Comparison of ENCODE assay signal across 31 mouse cellular contexts in genomic region chr13:53401706-53402105, GRCm38 (mm10).
"Had no signal": no experiment of that assay in that cellular context is flagged by ENCODE, and none has a peak within 500 bp of the region (broad histone marks: within the 10 kb centered on the region; RNA-seq: fewer than 3 reads in every experiment).

No protein-coding gene starts in this region.

- H3K27me3 ChIP-seq: limb, embryonic 12.5 days; limb, embryonic 13.5 days; limb, embryonic 15.5 days; liver, embryonic 13.5 days; liver, embryonic 15.5 days; lung, embryonic 15.5 days; midbrain, embryonic 12.5 days; midbrain, embryonic 13.5 days; midbrain, embryonic 15.5 days had no signal

- ATAC-seq: liver, embryonic 12.5 days; liver, postnatal 0 days; lung, postnatal 0 days; midbrain, embryonic 13.5 days; midbrain, embryonic 15.5 days; midbrain, embryonic 16.5 days had no signal

- H3K4me1 ChIP-seq: limb, embryonic 10.5 days; limb, embryonic 12.5 days; limb, embryonic 13.5 days; limb, embryonic 15.5 days; liver, embryonic 12.5 days; liver, embryonic 13.5 days; liver, embryonic 15.5 days; lung, embryonic 15.5 days; midbrain, embryonic 10.5 days; midbrain, embryonic 12.5 days; midbrain, embryonic 13.5 days; midbrain, embryonic 15.5 days had no signal

- H3K9me3 ChIP-seq: limb, embryonic 10.5 days; limb, embryonic 12.5 days; limb, embryonic 13.5 days; limb, embryonic 15.5 days; liver, embryonic 12.5 days; liver, embryonic 13.5 days; liver, embryonic 15.5 days; lung, embryonic 15.5 days; midbrain, embryonic 10.5 days; midbrain, embryonic 12.5 days; midbrain, embryonic 13.5 days; midbrain, embryonic 15.5 days had no signal

- H3K4me2 ChIP-seq: limb, embryonic 12.5 days; limb, embryonic 13.5 days; limb, embryonic 15.5 days; liver, embryonic 11.5 days; liver, embryonic 12.5 days; liver, embryonic 13.5 days; liver, embryonic 15.5 days; lung, embryonic 14.5 days; lung, embryonic 15.5 days; midbrain, embryonic 11.5 days; midbrain, embryonic 12.5 days; midbrain, embryonic 13.5 days; midbrain, embryonic 15.5 days had no signal

- H3K4me3 ChIP-seq: limb, embryonic 10.5 days; limb, embryonic 12.5 days; limb, embryonic 13.5 days; limb, embryonic 15.5 days; liver, embryonic 12.5 days; liver, embryonic 13.5 days; liver, embryonic 15.5 days; lung, embryonic 15.5 days; megakaryocyte, embryonic 14.5 days; midbrain, embryonic 10.5 days; midbrain, embryonic 12.5 days; midbrain, embryonic 13.5 days; midbrain, embryonic 15.5 days; myocyte had no signal

- DNase-seq: left cerebral cortex, postnatal 4 days; liver; liver, embryonic 13.5 days; liver, postnatal 0 days; lung, adult 18-20 months; lung, adult 2 months; lung, embryonic 14.5 days; lung, postnatal 10 days; lung, postnatal 14 days; lung, postnatal 36 days; lung, postnatal 4 days; midbrain, embryonic 14.5 days had no signal

- H3K9ac ChIP-seq: limb, embryonic 12.5 days; limb, embryonic 13.5 days; limb, embryonic 15.5 days; liver, embryonic 12.5 days; liver, embryonic 13.5 days; liver, embryonic 14.5 days; liver, embryonic 15.5 days; liver, postnatal 0 days; lung, embryonic 14.5 days; lung, embryonic 15.5 days; midbrain, embryonic 12.5 days; midbrain, embryonic 13.5 days; midbrain, embryonic 15.5 days had no signal

- H3K36me3 ChIP-seq: limb, embryonic 10.5 days; limb, embryonic 12.5 days; limb, embryonic 13.5 days; limb, embryonic 15.5 days; liver, embryonic 12.5 days; liver, embryonic 13.5 days; liver, embryonic 15.5 days; lung, embryonic 15.5 days; midbrain, embryonic 10.5 days; midbrain, embryonic 12.5 days; midbrain, embryonic 13.5 days; midbrain, embryonic 15.5 days had no signal

- H3K27ac ChIP-seq: limb, embryonic 10.5 days; limb, embryonic 12.5 days; limb, embryonic 13.5 days; limb, embryonic 15.5 days; liver, embryonic 12.5 days; liver, embryonic 13.5 days; liver, embryonic 14.5 days; liver, embryonic 15.5 days; lung, embryonic 15.5 days; macrophage; midbrain, embryonic 10.5 days; midbrain, embryonic 12.5 days; midbrain, embryonic 13.5 days; midbrain, embryonic 15.5 days had no signal
